Mouse (Mus musculus) limb, embryonic 13.5 days (tissue): ENCODE data around the gene Boc. TPM values are rescaled to one million over a fixed set of nuclear protein-coding genes. Genes with fewer than 3 reads are reported as not detected.

Experiments used
- microRNA-seq: library from miRNA; unstranded; fragments of <30 nt; microRNA quantifications from one replicate; pipeline ENCODE4, GENCODE M21; 2016
- polyA plus RNA-seq: library from polyadenylated mRNA; unstranded; fragments of >200 nt; fragmentation: Nextera tagmentation; extraction: Ambion mirVana; gene quantifications from 2 replicates; pipeline ENCODE4 v1.2.1, GENCODE M21; 2015

The Boc gene
- polyA plus RNA-seq, 1 experiment from 2014 or later = 63.5 TPM

Small RNA genes lying within 50 kb of the gene (microRNA-seq; reads per million reads assigned to microRNA genes)
- gene Mir3081 = 9.9 reads per million, percentile 27 among the genes with 10 or more reads in this experiment

Other genes starting within 250 kb of the Boc start
- gene Sidt1, start 225.7 kb downstream of the Boc start, polyA plus RNA-seq = 0.22 and 0.29 TPM in 2 replicates
- 25.0 and 26.3 TPM in 2 replicates for gene Spice1, start 211.8 kb downstream of the Boc start, polyA plus RNA-seq
- 1.2 and 1.3 TPM in 2 replicates for gene Cfap44, start 164.1 kb downstream of the Boc start, polyA plus RNA-seq
- 10.2 and 11.0 TPM in 2 replicates for gene Nepro, start 165.4 kb upstream of the Boc start, polyA plus RNA-seq
- gene Gtpbp8, start 187.5 kb upstream of the Boc start, polyA plus RNA-seq = 28.4 and 28.6 TPM in 2 replicates
- 0.83 and 0.84 TPM in 2 replicates for gene Cd200r1, start 206.8 kb upstream of the Boc start, polyA plus RNA-seq